Mouse (Mus musculus): ENCODE data around the gene Tubb5.

Gene Tubb5

GRCm38 (mm10) chr17:35814678-35815077, 23.4 kb downstream of the Tubb5 start:
- no peak overlapping the region for H3K4me3 ChIP-seq (replicated peaks; ENCODE audit: low read length)
- no peaks in the 10 kb centered on the region for H3K36me3 ChIP-seq (ENCODE audit: insufficient read depth, low read length)
- TF ChIP-seq NANOG (IDR thresholded peaks at IDR 0.05; ENCODE audit: borderline replicate concordance, low read length) (no peak), CTCF (conservative IDR thresholded peaks at IDR 0.05; ENCODE audit: low read length) (no peak)
- H3K27me3 ChIP-seq (ENCODE audit: insufficient read depth, low read length): peaks cover 9% of the 10 kb centered on the region
- H3K4me1 ChIP-seq (replicated peaks; ENCODE audit: low read depth, low read length): peaks cover 67% of the 10 kb centered on the region
- no peaks in the 10 kb centered on the region for H3K9me3 ChIP-seq (ENCODE audit: low read length)

- H3K27me3 ChIP-seq (ENCODE audit: insufficient read depth, low read length): peaks cover 5% of the 10 kb centered on the region; the same call in 1 of the 2 replicates
- H3K4me3 ChIP-seq (replicated peaks; ENCODE audit: low read length): peak overlapping the region; percentile 39; the same call in 1 of the 2 replicates
- no peaks in the 10 kb centered on the region for H3K9me3 ChIP-seq (ENCODE audit: low read length)
- H3K4me1 ChIP-seq (replicated peaks; ENCODE audit: low read depth, low read length): peaks cover 73% of the 10 kb centered on the region
- TF ChIP-seq CTCF (conservative IDR thresholded peaks at IDR 0.05; ENCODE audit: low read length) (no peak), NANOG (IDR thresholded peaks at IDR 0.05; ENCODE audit: borderline replicate concordance, low read length) (no peak), POU5F1 (IDR thresholded peaks at IDR 0.05; ENCODE audit: borderline replicate concordance, low read length) (no peak)
- H3K36me3 ChIP-seq (ENCODE audit: insufficient read depth, low read length): no peaks in the 10 kb centered on the region
Measured at GRCm38 (mm10) chr17:35813653-35814052, 24.5 kb downstream of the Tubb5 start.

- TF ChIP-seq CTCF (conservative IDR thresholded peaks at IDR 0.05; ENCODE audit: low read length): no peak
- no peak for TF ChIP-seq NANOG (IDR thresholded peaks at IDR 0.05; ENCODE audit: borderline replicate concordance, low read length)
- H3K27me3 ChIP-seq (ENCODE audit: insufficient read depth, low read length): peaks cover 5% of the 10 kb centered on the region; the same call in 1 of the 2 replicates
- peaks cover 77% of the 10 kb centered on the region for H3K4me1 ChIP-seq (replicated peaks; ENCODE audit: low read depth, low read length)
- peak overlapping the region; percentile 39 for H3K4me3 ChIP-seq (replicated peaks; ENCODE audit: low read length)
- H3K9me3 ChIP-seq (ENCODE audit: low read length): no peaks in the 10 kb centered on the region
- no peaks in the 10 kb centered on the region for H3K36me3 ChIP-seq (ENCODE audit: insufficient read depth, low read length)
Measured at GRCm38 (mm10) chr17:35813245-35813647, 24.9 kb downstream of the Tubb5 start.

- Histone ChIP-seq H3K9me3 (ENCODE audit: low read length) (no peaks in the 10 kb centered on the region), H3K4me3 (replicated peaks; ENCODE audit: low read length) (no peak overlapping the region; the same call in 1 of the 2 replicates), H3K4me1 (replicated peaks; ENCODE audit: low read depth, low read length) (peaks cover 80% of the 10 kb centered on the region), H3K27me3 (ENCODE audit: insufficient read depth, low read length) (peaks cover 5% of the 10 kb centered on the region; the same call in 1 of the 2 replicates), H3K36me3 (ENCODE audit: insufficient read depth, low read length) (no peaks in the 10 kb centered on the region)
- TF ChIP-seq POU5F1 (IDR thresholded peaks at IDR 0.05; ENCODE audit: borderline replicate concordance, low read length) (no peak), NANOG (IDR thresholded peaks at IDR 0.05; ENCODE audit: borderline replicate concordance, low read length) (no peak)
Measured at GRCm38 (mm10) chr17:35812736-35813135, 25.4 kb downstream of the Tubb5 start.

GRCm38 (mm10) chr17:35812307-35812706, 25.8 kb downstream of the Tubb5 start:
- Histone ChIP-seq H3K9me3 (ENCODE audit: low read length) (no peaks in the 10 kb centered on the region), H3K4me3 (replicated peaks; ENCODE audit: low read length) (no peak overlapping the region; the same call in 1 of the 2 replicates), H3K36me3 (ENCODE audit: insufficient read depth, low read length) (no peaks in the 10 kb centered on the region), H3K4me1 (replicated peaks; ENCODE audit: low read depth, low read length) (peaks cover 79% of the 10 kb centered on the region), H3K27me3 (ENCODE audit: insufficient read depth, low read length) (peaks cover 5% of the 10 kb centered on the region; the same call in 1 of the 2 replicates)
- TF ChIP-seq POU5F1 (IDR thresholded peaks at IDR 0.05; ENCODE audit: borderline replicate concordance, low read length) (no peak), NANOG (IDR thresholded peaks at IDR 0.05; ENCODE audit: borderline replicate concordance, low read length) (no peak), CTCF (conservative IDR thresholded peaks at IDR 0.05; ENCODE audit: low read length) (no peak)

GRCm38 (mm10) chr17:35810900-35811648, 27.0 kb downstream of the Tubb5 start:
- no peak overlapping the region for H3K4me3 ChIP-seq (replicated peaks; ENCODE audit: low read length)
- TF ChIP-seq NANOG (IDR thresholded peaks at IDR 0.05; ENCODE audit: borderline replicate concordance, low read length): no peak
- TF ChIP-seq POU5F1 (IDR thresholded peaks at IDR 0.05; ENCODE audit: borderline replicate concordance, low read length): no peak
- no peak for TF ChIP-seq CTCF (conservative IDR thresholded peaks at IDR 0.05; ENCODE audit: low read length)
- no peaks in the 10 kb centered on the region for H3K9me3 ChIP-seq (ENCODE audit: low read length)
- H3K36me3 ChIP-seq (ENCODE audit: insufficient read depth, low read length): no peaks in the 10 kb centered on the region
- H3K27me3 ChIP-seq (ENCODE audit: insufficient read depth, low read length): peaks cover 5% of the 10 kb centered on the region; the same call in 1 of the 2 replicates
- peaks cover 68% of the 10 kb centered on the region for H3K4me1 ChIP-seq (replicated peaks; ENCODE audit: low read depth, low read length)

GRCm38 (mm10) chr17:35809395-35809794, 28.7 kb downstream of the Tubb5 start:
- TF ChIP-seq CTCF (conservative IDR thresholded peaks at IDR 0.05; ENCODE audit: low read length) (no peak), NANOG (IDR thresholded peaks at IDR 0.05; ENCODE audit: borderline replicate concordance, low read length) (no peak), POU5F1 (IDR thresholded peaks at IDR 0.05; ENCODE audit: borderline replicate concordance, low read length) (no peak)
- Histone ChIP-seq H3K9me3 (ENCODE audit: low read length) (no peaks in the 10 kb centered on the region), H3K4me3 (replicated peaks; ENCODE audit: low read length) (no peak overlapping the region), H3K4me1 (replicated peaks; ENCODE audit: low read depth, low read length) (peaks cover 60% of the 10 kb centered on the region), H3K27me3 (ENCODE audit: insufficient read depth, low read length) (peaks cover 5% of the 10 kb centered on the region; the same call in 1 of the 2 replicates), H3K36me3 (ENCODE audit: insufficient read depth, low read length) (no peaks in the 10 kb centered on the region)

GRCm38 (mm10) chr17:35808073-35808472, 30.0 kb downstream of the Tubb5 start:
- no peak overlapping the region for H3K4me3 ChIP-seq (replicated peaks; ENCODE audit: low read length)
- H3K36me3 ChIP-seq (ENCODE audit: insufficient read depth, low read length): no peaks in the 10 kb centered on the region
- no peak for TF ChIP-seq NANOG (IDR thresholded peaks at IDR 0.05; ENCODE audit: borderline replicate concordance, low read length)
- TF ChIP-seq CTCF (conservative IDR thresholded peaks at IDR 0.05; ENCODE audit: low read length): no peak
- TF ChIP-seq POU5F1 (IDR thresholded peaks at IDR 0.05; ENCODE audit: borderline replicate concordance, low read length): no peak
- no peaks in the 10 kb centered on the region for H3K9me3 ChIP-seq (ENCODE audit: low read length)
- no peaks in the 10 kb centered on the region for H3K27me3 ChIP-seq (ENCODE audit: insufficient read depth, low read length)
- H3K4me1 ChIP-seq (replicated peaks; ENCODE audit: low read depth, low read length): peaks cover 60% of the 10 kb centered on the region
